In genomic region chr1:127651564-127651963, GRCm38 (mm10) we compare ENCODE assay signal across 26 mouse cellular contexts. TPM values are rescaled to one million over a fixed set of nuclear protein-coding genes. Genes with fewer than 3 reads are reported as not detected.
DNase-seq lines count a peak whose midpoint lies in the region; ATAC-seq lines count a peak whose summit lies in the region.
"Had no signal": no experiment of that assay in that cellular context is flagged by ENCODE, and none has a peak within 500 bp of the region (broad histone marks: within the 10 kb centered on the region; RNA-seq: fewer than 3 reads in every experiment).

No protein-coding gene starts in this region.

- WGBS in lung, embryonic 16.5 days: 59% methylated on average over 2 of the region's 2 CpGs

- peak; percentile 5 for DNase-seq in adrenal gland, postnatal 10 days
- no peak for DNase-seq in adrenal gland, adult 18-20 months (ENCODE audit: low spot score in 2 of 2)
- no peak for DNase-seq in lung, adult 18-20 months
- DNase-seq in NIH3T3 (ENCODE audit: low read depth): peak; percentile 38
- no peak for DNase-seq in urinary bladder, postnatal 4 days (ENCODE audit: low spot score in 2 of 2)
- DNase-seq: adrenal gland, postnatal 36 days; B cell, adult 2 months; cerebellum, adult 18-20 months; cerebellum, adult 9-10 months; cerebellum, postnatal 14 days; gastrocnemius, postnatal 10 days; gastrocnemius, postnatal 36 days had no signal

- no peak overlapping the region for H3K27ac ChIP-seq in lung, embryonic 16.5 days (ENCODE audit: low read length)
- H3K27ac ChIP-seq: forebrain, embryonic 10.5 days; forebrain, embryonic 13.5 days; hindbrain, embryonic 10.5 days; hindbrain, embryonic 14.5 days; hindbrain, postnatal 0 days had no signal

- no peaks in the 10 kb centered on the region; the same call in 1 of the 2 replicates for H3K27me3 ChIP-seq in lung, embryonic 16.5 days (ENCODE audit: control insufficient read depth, insufficient read depth, low read depth, low read length)
- H3K27me3 ChIP-seq: CH12.LX; forebrain, embryonic 13.5 days had no signal

- no peaks in the 10 kb centered on the region for H3K9me3 ChIP-seq in lung, embryonic 16.5 days (ENCODE audit: control insufficient read depth, low read length)
- H3K9me3 ChIP-seq: forebrain, embryonic 10.5 days; forebrain, embryonic 13.5 days; G1E; hindbrain, embryonic 10.5 days had no signal

- no peaks in the 10 kb centered on the region for H3K4me1 ChIP-seq in lung, embryonic 16.5 days (replicated peaks; ENCODE audit: control insufficient read depth, insufficient read depth, low read length)
- H3K4me1 ChIP-seq: hindbrain, embryonic 10.5 days had no signal

- no peak overlapping the region for H3K4me3 ChIP-seq in lung, embryonic 16.5 days (ENCODE audit: low read length)
- H3K4me3 ChIP-seq: forebrain, embryonic 10.5 days; forebrain, embryonic 13.5 days; hindbrain, embryonic 10.5 days had no signal

- H3K9ac ChIP-seq in lung, embryonic 16.5 days (ENCODE audit: low read length): no peak overlapping the region
- H3K9ac ChIP-seq: forebrain, embryonic 13.5 days; hindbrain, embryonic 14.5 days had no signal

- H3K36me3 ChIP-seq in lung, embryonic 16.5 days (ENCODE audit: control insufficient read depth, insufficient read depth, low read length): no peaks in the 10 kb centered on the region
- H3K36me3 ChIP-seq: forebrain, embryonic 10.5 days; G1E; hindbrain, embryonic 10.5 days had no signal

- H3K4me2 ChIP-seq in lung, embryonic 16.5 days (ENCODE audit: low read depth, low read length): no peak overlapping the region
- H3K4me2 ChIP-seq: forebrain, embryonic 13.5 days; heart, embryonic 11.5 days; hindbrain, embryonic 14.5 days had no signal

- ATAC-seq in lung, embryonic 16.5 days (ENCODE audit: low read depth): peak; percentile 52; the same call in 1 of the 2 replicates
- ATAC-seq: forebrain, embryonic 13.5 days; forebrain, embryonic 16.5 days; hindbrain, postnatal 0 days; inflammation-experienced regulatory T-cells, adult 6 months; intestine, embryonic 16.5 days had no signal

RNA-seq across cellular contexts. Expression of gene Tmem163, which starts 27.8 kb away (rescaled TPM):
- total RNA-seq in adrenal gland, postnatal 10 days (2021): under 1 TPM; 0.30 to 0.39 TPM
- under 1 TPM in 1 of 2 experiments, not detected in 1; 0.90 TPM for total RNA-seq in adrenal gland, adult 18-20 months (2021)
- polyA plus RNA-seq in lung, embryonic 16.5 days (2015; fragmentation: Nextera tagmentation; extraction: Ambion mirVana): 2.0 and 3.3 TPM in 2 replicates
- total RNA-seq: gastrocnemius, adult 18-20 months; gastrocnemius, postnatal 36 days; granulocyte monocyte progenitor cell, adult 5-6 weeks had no signal
- polyA plus RNA-seq: G1E had no signal

Comparison
In these comparisons a context has a peak if more than half of its experiments do, and no peak if none do; other contexts are left out.
1. DNase-seq: peak in adrenal gland, postnatal 10 days (single experiment) and NIH3T3 (single experiment); none in adrenal gland, adult 18-20 months (0 of 2), lung, adult 18-20 months (0 of 2) and urinary bladder, postnatal 4 days (0 of 2).